Mouse (Mus musculus) cerebral cortex, adult 2 months (tissue): ENCODE results near the gene Sufu.

Experiments used
- WGBS: fragments of 180-500 bp; shearing (Covaris S2); methylation state at CpG from one replicate; pipeline ENCODE4 v1.1.7; 2018; 5-methylcytosine and 5-hydroxymethylcytosine counted together

Gene Sufu

GRCm38 (mm10) chr19:46499539-46499835 lies 102.8 kb downstream of the Sufu start:
- under 1% methylated on average over 3 of the region's 3 CpGs for WGBS

GRCm38 (mm10) chr19:46499836-46500580 lies 103.3 kb downstream of the Sufu start:
- WGBS = under 1% methylated on average over 48 of the region's 52 CpGs

GRCm38 (mm10) chr19:46500581-46501341 lies 104.1 kb downstream of the Sufu start:
- WGBS = under 1% methylated on average over 47 of the region's 50 CpGs

GRCm38 (mm10) chr19:46501401-46502068 lies 104.8 kb downstream of the Sufu start, which contains the start of gene Trim8:
Trim8 (plus strand) TSS chr19:46501702.
- WGBS = 1% methylated on average over 55 of the region's 64 CpGs

GRCm38 (mm10) chr19:46502069-46502455 lies 105.4 kb downstream of the Sufu start:
- WGBS = under 1% methylated on average over 46 of the region's 46 CpGs

DNA sequence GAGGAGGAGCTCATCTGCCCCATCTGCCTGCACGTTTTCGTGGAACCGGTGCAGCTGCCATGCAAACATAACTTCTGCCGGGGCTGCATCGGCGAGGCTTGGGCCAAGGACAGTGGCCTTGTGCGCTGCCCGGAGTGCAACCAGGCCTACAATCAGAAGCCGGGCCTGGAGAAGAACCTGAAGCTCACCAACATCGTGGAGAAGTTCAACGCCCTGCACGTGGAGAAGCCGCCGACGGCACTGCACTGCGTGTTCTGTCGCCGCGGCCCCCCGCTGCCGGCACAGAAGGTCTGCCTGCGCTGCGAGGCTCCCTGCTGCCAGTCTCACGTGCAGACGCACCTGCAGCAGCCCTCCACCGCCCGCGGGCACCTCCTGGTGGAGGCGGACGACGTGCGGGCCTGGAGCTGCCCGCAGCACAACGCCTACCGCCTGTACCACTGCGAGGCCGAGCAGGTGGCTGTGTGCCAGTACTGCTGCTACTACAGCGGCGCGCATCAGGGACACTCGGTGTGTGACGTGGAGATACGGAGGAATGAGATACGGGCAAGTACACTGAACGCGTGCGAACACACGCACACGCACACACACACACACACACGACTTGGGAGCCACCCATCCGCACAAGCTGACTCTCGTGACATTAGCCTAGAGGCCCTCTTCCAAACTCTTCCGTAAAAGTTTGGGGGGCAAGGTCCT lies 105.9 kb downstream of the Sufu start:
- WGBS = 1% methylated on average over 53 of the region's 53 CpGs

DNA sequence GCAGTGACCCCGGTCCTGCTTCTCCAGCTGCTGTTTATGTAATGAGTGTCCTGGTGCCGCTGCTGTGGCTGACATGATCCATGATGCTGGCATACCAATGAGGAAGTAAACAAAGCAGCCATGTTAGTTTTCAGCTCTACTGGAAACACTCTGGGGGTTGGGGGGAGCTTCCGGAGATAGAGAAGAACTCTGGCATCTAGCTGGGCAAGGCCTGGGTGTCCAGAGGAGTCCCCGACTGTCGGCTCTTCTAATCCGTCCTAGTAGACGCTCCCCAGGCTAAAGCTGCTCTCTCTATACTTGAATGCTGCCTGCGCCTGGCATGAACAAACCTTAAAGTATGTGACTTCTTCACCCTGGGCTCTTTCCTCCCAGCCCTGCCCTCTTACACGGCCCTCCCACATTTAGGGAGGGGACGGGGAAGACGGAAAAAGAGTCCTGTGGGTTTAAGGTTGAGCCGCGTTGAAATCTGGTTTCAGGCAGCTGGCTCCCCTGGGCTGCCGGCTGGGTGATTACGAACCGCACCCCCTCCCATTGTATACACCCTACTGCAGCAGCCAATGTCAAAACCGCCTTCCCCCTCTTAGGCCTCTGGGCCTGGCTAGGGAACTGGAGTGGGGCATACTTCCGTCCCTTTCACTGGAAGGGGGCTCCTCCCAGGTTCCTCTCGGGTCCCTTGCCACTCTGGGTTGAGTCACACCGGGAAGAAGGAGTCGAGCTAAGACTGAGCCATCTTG lies 106.8 kb downstream of the Sufu start:
- under 1% methylated on average over 21 of the region's 21 CpGs for WGBS

DNA sequence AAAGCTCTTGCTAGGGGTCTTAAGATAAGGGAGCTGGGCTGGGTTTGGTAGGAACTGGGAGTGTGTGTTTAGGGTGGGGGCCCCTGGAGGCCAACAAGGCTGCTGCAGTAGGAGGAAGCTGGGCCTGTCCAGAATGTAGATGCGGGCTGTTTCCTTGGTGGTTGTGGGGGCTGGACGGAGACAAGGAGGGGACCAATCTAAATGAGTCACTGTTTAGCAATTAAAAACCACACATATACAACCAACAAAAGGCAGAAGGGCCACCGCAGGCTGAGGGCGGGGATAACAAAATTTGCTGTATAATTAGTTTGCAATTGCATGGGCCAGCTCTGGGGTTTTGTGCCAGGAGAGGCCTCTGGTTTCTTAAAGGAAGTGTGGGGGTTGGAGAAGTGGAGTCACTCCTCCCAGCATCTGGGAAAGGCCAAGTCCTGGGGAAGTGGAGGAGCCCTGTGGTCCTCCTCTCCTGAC lies 107.4 kb downstream of the Sufu start:
- WGBS = 0% methylated on average over 4 of the region's 4 CpGs

DNA sequence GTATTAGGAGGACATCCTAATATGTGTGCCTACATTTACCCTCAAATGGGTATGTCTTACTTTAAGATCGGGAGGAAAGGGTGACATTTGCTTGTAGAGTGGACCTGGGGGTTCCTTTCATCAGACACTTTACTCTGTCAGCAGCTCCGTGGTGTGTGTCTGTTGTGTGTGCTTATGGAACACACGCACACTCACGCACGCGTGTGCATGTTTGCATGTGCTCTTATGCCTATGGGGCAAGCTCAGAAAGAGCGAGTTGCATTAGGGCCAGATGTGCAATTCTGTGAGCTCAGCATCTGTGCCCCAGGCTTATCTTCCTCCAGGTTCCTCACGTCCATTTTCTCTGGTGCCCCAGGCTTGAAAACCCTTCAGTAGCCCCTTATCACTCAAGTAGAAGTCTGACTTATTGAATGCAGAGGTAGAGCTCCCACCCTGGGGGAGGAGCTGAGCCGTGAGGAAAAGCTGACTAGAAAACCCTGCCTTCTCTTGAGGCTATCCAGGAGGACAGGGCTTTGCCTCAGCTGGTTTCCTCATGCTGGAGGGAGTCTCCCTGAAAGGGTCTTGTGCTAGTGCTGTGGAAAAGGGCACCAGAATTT lies 108.2 kb downstream of the Sufu start:
- 35% methylated on average over 9 of the region's 9 CpGs for WGBS

- 50% methylated on average over 8 of the region's 8 CpGs for WGBS
Measured at GRCm38 (mm10) chr19:46505646-46506371, 109.1 kb downstream of the Sufu start.

GRCm38 (mm10) chr19:46506372-46506717 lies 109.6 kb downstream of the Sufu start:
- WGBS = 24% methylated on average over 3 of the region's 3 CpGs

DNA sequence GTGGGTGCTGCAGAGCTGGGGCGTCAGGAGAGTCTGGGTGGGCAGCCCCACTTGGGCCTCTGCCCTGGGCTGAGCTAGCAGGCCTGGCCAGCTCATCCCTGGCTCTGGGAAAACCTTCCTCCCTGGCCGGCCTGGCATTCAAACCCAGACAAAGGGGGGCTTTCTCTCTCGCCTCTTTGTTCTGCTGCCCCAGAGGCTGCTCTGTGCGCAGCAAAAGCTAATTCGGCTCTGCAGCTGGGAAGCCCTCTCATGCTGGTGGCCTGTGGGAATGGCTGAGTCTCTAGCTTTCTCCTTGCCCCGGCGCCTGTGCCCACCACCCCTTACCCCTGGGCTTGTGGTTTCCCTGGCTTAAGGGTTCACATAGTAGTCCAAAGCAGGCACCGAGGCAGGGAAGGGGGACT lies 110.5 kb downstream of the Sufu start:
- 41% methylated on average over 8 of the region's 8 CpGs for WGBS

- 39% methylated on average over 1 of the region's 1 CpGs for WGBS
Measured at GRCm38 (mm10) chr19:46507806-46508205, 111.1 kb downstream of the Sufu start.

DNA sequence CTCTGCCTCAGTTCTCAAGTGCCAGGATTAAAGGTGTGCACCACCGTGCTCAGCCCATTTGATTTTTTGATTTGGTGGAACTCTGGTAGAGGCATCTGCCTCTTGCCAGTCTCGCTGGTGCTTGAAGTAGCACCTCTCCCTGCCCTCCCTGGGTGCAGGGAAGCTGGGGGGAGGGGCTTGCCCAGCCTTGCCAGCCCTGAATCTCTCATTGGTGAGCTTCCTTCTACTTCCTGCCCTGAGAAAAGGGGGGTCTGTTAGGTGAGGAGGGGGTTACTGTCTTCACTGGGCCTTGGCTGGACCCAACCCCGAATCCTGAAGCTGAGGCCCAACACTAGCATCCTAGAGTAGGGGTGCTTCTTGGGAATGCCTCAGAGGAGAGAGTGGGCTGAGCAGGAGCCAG lies 112.0 kb downstream of the Sufu start:
- WGBS = 49% methylated on average over 3 of the region's 3 CpGs

DNA sequence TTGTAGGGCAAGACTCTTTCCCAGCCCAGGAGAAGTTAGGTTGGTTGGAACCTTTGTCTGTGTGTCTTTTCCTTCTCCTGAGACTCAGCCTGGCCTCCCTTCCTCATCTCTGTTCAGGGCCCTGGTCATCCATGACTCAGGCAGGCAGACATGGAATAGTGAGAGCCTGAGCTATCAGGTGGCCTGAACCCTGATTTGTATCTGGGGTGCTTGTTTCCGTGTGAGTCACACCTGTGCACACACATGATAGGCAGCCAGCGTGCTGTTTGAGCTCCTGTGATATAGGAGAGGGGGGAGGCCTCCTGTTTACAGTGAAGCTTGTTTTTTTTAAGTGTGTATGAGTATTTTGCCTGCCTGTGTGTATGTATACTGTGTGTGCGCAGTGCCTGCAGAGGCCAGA lies 112.5 kb downstream of the Sufu start:
- 70% methylated on average over 3 of the region's 3 CpGs for WGBS

DNA sequence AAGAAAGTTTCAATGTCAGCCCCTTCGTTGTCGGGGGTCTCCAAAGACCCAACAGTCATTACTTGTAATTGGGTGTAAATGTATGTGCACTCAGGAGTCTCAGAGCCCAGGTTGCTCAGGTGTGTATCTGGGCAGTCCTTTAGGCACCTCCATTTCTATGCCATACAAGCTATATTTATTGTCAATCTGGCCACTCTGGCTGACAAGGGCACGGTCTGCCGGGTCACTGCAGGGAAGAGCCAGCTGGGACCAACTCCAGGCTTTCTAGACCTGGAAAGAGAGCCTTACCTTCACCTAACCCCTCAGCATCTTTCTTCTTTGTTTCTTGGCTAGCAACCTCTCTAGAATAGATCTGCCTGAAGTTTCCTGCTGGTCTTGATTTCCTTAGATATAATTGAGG lies 113.0 kb downstream of the Sufu start:
- 62% methylated on average over 4 of the region's 4 CpGs for WGBS

DNA sequence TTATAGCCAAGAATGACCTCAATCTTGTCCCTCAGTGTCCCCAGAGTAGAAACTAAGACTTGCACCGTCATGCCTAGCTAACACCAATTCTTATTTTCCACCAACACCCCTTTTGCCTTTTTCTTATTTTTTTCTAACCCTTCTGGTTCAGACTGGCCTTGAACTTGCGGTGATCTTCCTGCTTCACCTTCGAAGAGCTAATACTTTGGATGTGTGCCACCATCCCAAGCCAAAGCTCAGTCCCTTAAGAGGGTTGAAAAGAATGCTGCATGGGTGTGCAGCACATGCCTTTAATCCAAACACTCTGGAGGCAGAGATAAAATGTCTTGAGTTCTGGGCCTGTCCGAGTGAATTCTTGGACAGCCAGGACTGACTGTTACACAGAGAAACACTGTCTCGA lies 113.7 kb downstream of the Sufu start:
- 50% methylated on average over 5 of the region's 5 CpGs for WGBS

- 46% methylated on average over 3 of the region's 3 CpGs for whole genome bisulfite sequencing
Measured at GRCm38 (mm10) chr19:46510824-46511223, 114.1 kb downstream of the Sufu start.

- 61% methylated on average over 10 of the region's 10 CpGs for WGBS
Measured at GRCm38 (mm10) chr19:46511263-46511662, 114.6 kb downstream of the Sufu start.

DNA sequence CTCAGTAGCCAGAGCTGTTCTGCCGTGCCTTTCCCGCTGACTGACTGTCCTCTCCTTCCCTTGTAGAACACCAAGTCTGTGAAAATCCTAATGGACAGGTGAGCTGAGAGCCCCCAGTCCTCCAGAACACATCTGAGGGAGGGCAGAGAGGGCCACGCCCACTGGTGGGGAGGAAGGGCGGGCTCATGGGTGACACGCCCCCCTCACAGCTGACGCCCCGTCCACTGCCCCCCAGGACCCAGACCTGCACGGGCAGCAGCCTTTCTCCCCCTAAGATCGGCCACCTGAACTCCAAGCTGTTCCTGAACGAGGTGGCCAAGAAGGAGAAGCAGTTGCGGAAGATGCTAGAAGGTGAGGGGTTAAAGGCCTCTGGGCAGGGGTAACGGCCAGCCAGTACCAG lies 117.7 kb downstream of the Sufu start:
- 80% methylated on average over 12 of the region's 12 CpGs for WGBS
